Mouse (Mus musculus) spleen, postnatal 10 days (tissue): ENCODE results near the gene Zfp799.

Experiments used
- DNase-seq, 2 experiments: peaks; one replicate each; pipeline ENCODE4 v3.0.0; 2021 to 2022; ENCODE audit warnings: low spot score in 2 of 2

Zfp799 gene

GRCm38 (mm10) chr17:32787436-32788093 is 42.5 kb downstream of the Zfp799 start:
- DNase-seq, result peak in 1 of 2 experiments; percentile 71

GRCm38 (mm10) chr17:32786944-32787343 is 43.1 kb downstream of the Zfp799 start:
- peak in 1 of 2 experiments; percentile 18 for DNase-seq

GRCm38 (mm10) chr17:32785656-32786055 is 44.4 kb downstream of the Zfp799 start:
- no peak for DNase-seq

GRCm38 (mm10) chr17:32777564-32777963 is 52.5 kb downstream of the Zfp799 start:
- DNase-seq, result no peak

- peak in 1 of 2 experiments; percentile 36 for DNase-seq
Measured at GRCm38 (mm10) chr17:32771213-32771612, 58.8 kb downstream of the Zfp799 start.

GRCm38 (mm10) chr17:32766422-32766821 is 63.6 kb downstream of the Zfp799 start:
- DNase-seq, result no peak
